Mouse (Mus musculus) kidney, adult 18-20 months (tissue): ENCODE data around the gene Agbl4.

Experiments
- DNase-seq: peaks from one replicate; pipeline ENCODE4 v3.0.0; 2021

Agbl4 gene

DNA sequence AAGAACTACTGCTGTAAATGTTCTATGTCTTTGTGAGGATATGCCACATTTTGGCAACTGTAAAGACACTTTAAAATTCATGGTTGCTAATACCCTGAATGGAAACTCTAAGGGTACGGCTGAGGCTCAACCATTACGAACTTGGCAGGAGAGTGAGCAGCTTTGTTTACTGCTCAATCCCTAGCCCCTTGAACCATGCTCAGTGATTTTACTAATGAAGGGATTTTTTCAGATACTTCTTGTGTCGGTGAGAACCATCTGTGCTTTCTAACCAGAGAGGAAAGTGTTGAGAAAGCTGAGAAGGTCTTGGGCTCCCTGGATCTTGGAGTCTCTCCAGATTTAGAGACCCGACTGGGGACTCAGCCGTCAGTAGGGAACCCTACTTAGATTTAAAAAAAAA, 1286.4 kb downstream of the Agbl4 start:
- no peak for DNase-seq

DNA sequence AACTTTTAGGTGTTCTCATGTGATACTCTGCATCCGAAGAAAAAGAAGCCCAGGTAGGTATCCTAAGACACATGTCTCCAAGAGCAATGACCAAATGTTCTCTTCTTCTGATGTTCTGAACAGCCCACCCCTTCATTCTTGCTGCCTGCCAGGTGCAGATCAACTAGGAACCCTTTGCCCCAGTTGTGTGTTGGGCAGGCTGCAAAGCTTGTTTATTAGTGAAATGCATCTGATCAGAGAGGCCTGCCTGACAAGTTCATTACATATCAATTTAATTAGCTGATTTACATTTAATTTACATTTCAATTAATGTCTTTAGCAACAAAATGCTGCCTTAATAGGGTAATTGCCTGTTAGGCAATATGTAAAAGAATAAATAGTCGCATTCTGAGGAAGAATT, 1288.5 kb downstream of the Agbl4 start:
- DNase-seq: no peak

DNA sequence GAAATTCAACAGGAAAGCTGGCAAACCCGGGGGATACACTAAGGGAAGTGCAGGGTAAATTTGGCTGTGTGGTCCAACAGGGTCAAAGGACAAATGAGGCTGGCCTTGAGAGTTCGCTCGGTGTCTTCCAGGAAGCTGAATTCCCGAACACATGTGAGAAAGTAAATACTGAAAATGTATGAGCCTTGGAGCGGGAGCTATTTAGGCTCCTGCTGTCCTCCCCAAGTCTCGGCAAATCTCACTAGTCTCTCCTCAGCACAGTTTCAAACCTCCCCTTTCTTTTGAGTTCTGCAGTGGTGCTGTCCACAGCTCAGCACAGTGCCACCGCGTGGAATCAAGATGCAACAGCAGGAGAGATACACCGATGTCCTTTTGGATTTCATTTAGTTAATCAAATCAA, 1289.5 kb downstream of the Agbl4 start:
- DNase-seq: peak; percentile 53

DNA sequence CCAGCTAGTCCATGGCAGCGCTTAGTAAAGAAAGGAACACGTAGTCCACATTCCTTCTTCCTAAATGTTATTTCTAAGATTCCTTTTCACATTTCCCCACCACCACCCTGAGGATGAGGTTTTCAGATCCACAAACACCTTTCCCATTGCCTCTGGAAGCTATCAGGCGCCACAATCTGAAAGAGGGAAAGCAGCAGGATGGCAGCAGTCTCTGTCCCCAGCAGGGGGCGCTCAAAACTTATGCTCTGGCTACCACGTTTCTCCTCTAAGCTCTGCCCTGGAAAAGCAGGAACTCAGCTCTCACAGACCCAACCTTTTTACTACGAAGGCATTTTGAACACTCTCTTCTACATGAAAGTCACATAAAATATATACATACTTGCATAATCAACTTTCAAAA, 1290.2 kb downstream of the Agbl4 start:
- peak; percentile 85 for DNase-seq

DNA sequence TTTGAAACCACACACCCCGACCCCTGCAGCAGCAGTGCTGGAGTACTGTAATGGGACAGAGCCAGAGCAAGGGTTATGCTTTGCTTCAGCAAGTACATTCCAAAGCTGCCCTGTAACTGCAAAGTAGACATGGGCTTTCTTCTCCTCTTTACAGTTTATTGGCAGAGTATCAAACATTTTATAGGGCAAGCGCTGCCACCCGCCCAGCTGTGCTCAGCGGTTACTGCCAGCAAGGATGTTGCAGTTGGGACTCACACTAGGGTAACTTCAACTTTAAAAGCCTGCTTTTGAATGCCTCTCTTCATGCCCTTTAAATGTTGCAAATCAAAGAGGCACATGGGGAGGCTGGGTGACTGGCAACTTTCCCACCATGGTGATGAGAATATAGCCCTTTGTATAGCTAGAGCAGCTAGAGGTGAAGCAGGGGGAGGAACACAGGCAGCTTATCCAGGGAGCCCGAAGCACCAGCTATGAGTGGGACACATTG, 1293.6 kb downstream of the Agbl4 start:
- DNase-seq: no peak

DNA sequence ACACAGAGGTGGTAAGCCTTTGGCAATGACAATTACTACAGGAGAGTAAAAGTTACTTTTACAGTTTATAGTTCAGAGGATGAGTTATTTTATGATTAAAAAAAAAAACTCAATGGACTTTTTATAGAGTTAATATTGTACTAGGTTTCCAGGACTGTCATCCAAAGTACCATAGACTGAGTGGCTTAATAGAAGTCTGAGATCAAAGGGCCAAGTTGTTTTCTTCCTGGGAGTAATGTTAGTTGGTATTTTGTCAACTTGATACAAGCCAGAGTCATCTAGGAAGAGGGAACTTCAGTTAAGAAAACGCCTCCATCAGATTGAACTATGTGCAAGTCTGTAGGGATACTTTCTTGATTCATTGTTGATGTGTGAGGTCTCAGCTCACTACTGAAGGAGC, 1303.9 kb downstream of the Agbl4 start:
- no peak for DNase-seq

DNA sequence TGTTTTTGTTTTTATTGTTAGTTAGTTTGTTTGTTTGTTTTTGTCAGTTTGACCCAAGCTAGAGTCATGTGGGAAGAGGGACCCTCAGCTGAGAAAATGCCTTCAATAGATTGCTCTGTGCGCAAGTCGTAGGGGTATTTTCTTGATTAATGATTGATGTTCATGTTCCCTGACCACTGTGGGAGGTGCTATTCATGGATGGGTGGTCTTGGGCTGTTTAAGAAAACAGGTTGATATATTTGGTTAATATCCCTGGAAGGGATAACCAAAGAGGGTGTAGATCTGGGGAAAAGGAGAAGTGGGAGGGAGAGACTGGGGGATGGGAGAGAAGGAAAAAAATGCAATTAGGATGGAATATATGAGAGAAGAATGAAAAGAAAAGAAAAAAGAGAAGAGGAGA, 1306.7 kb downstream of the Agbl4 start:
- no peak for DNase-seq

DNA sequence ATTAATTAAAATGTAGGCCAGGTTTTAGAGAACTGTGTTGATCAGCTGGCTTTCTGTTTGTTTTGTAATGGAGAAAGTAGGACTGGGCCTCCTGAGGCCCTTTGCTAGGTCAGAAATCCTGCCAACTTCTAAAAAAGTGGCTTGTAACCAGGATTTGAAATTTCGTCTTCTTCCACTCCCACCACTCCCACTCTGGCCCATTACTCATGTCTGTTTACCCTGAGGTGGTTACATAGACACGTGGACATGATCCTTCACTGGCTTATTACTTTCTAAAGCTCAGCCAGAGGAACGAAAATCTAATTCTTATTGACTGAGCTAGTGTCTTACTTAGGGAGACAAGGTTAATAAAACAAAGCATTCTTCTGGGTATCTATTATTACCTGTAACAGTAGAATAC, 1307.5 kb downstream of the Agbl4 start:
- DNase-seq: no peak
